Mouse (Mus musculus) spleen, postnatal 14 days (tissue): Measurements from ENCODE around the gene Hbp1.

Experiments used
- DNase-seq, 2 experiments: peaks; one replicate each; pipeline ENCODE4 v3.0.0; 2021 to 2022; ENCODE audit warnings: low spot score in 2 of 2

Gene Hbp1

DNA sequence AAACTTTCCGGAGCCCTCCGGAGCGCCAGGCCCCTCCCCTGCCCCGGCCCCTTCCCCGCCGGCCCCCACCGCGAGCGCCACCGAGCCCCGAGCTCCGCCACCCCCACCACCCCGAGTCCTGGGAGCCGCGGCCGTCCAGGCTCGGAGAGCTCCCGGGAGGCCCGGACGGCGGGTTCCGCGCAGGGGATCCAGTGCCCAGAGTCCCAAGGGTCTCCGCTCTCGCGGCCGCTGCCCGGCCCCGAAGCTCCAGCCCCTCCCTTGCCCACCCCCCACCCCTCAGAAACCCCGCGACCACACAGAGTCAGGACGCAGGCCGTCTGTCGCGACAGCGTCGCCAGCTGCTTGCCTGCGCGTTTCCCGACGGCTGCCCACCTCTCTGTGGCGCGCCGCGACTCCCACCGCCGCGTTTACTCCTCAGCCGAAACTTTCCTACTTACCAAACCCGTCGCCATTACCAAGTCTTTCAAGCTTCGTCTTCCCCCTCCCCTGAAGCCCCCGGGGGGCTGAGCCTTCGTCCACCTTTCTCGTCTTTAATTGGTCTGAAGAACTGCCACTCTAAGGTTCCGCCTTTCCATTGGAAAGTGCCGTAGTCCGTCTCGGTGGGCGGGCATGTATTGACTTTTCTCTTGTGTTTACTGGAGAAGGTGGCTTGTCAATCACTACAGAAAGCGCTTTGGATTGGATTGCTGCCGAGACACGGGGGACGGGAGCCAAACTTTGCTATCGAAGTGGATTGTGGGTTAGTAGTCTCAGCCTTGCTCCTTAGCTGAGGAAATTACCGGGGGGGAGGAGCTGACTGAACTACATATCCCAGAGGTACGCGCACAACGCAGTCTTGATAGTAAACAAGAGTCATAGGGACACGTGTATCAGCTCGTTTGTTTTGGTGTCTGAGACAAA lies at the start of gene Hbp1:
Gene Hbp1, minus strand, starts transcription at position 777 of the 900 bp plus-strand sequence.
- DNase-seq, result peak; percentile 85 to 93

DNA sequence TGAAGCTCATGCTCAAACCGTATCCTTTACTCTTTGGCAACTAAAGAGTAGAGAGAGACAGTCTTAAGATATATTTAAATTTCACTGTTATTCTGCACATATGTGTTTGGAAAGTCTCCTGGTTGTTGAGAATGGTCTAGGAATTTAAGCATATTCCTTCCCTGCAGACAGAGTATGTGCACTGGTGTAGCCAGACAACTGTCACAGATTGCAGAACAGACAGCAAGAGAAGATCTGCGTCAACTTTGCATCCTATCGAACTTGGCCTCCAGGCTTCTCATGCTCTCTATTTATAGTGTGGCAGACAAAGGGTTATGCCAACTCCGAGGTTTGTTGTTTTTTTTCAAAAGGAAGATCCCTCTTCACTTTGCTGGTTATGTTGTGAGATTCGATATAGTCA lies 48.4 kb upstream of the Hbp1 start:
- no peak for DNase-seq

DNA sequence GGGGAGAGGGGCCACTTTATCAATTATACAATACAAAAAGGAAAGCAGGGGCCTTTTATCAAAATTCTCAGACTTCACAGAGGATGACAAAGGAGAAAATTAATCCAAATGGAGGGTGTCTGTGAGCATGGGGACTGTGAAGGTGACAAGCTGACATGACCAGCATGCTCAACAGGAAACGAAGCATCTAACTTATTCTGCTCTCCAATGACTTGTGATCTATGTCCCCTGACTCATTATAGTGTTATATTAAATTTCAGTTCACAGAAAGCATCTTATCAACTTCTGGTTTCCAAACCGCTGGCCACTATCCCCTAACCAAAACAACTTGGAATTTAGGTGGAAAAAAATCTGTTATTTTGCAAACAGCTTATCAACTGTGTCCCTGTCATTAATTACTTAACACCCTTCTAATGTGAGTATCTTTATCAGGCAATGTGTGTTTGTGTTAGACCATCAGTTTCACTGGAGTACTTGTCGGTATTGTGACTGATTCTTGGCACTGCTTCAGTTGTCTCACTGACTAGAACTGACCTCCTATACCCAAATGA lies 47.1 kb upstream of the Hbp1 start:
- DNase-seq, result no peak

DNA sequence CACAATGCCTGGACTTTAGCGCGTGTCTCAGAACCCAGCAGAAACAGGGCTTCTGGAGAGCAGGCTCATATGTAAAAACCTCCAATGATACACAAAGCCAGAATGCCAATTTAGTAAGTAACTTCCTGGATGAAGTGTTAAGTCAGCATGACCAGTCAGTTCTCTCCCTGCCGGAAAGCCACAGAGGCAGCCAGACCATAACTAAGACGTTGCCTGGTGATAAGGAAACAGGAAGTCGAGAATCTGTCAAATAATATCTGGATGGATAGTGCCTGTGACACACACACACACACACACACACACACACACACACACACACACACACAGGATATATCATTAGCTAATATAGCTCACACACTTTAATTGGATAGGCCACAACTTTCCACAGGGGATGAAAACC lies 46.5 kb upstream of the Hbp1 start:
- no peak for DNase-seq

DNA sequence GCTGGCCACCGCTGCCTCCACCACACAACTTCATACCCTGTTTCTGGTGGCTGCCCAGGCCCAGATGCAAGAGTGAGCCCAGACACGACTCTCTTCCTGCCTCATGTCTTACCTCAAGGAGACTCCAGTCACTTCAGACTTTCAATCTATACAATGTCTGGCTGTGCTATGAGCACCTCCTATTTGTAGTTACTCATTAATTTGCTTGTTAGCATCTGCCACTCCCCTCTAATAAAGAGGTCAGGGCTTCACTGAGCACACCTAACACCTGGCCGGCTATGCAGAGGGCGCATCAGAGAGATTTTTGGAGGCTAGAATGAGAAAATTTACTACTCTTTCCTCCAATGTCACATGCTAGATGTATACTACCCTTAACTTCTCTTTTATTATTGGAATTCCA lies 40.2 kb upstream of the Hbp1 start:
- DNase-seq, result no peak

DNA sequence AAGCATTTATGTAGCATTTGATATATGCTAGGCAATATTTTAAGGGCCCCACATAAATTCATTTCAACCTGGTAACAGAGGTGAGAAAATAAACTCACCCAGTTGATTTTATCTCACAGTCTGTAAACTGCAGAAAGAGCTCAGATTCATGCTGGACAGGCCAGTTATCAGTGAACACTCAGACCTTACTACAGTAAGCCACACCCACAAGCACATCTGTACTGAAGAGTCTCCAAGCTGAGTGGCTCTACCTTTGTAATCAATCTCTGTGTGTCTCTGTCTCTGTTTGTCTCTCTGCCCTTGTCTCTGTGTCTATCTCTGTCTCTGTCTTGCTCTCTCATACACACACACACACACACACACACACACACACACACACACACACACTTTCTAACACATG lies 39.4 kb upstream of the Hbp1 start:
- DNase-seq, result no peak

DNA sequence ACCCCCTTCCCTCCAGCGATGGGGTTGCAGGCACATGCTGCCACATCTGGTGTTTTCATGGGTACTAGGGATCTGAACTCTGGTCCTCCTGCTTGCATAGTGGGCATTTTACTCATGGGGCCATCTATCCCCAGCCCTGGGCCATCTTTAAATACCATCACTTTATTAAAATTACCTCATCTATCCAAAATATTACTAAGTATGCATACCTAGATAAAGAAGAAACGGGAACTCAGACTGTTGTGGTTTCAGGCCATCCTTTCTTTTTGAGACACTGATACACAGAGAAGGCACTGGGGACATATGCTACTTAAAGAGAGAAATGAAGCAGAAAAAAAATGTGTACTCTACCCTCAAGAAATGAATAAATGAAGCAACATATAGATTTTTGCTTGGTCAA lies 36.1 kb upstream of the Hbp1 start:
- DNase-seq, result no peak

DNA sequence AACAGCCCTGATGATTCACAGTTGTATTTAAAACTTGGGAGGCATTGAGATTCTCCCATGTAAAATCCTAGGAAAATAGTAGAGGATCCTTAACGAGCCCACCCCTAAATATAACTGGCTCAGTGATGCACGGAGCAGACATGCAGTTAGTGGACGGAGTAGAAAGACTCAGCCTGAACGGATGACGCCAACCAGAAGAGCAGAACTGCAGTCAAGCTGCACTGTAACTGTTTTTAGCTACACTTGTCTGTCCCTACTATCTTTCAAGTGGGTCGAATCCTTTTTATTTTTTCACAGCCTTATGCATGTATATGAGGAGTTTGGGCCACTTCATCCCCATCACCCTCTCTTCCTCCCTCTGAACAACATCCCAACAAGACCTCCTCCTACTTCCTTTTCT lies 35.4 kb upstream of the Hbp1 start:
- no peak for DNase-seq

DNA sequence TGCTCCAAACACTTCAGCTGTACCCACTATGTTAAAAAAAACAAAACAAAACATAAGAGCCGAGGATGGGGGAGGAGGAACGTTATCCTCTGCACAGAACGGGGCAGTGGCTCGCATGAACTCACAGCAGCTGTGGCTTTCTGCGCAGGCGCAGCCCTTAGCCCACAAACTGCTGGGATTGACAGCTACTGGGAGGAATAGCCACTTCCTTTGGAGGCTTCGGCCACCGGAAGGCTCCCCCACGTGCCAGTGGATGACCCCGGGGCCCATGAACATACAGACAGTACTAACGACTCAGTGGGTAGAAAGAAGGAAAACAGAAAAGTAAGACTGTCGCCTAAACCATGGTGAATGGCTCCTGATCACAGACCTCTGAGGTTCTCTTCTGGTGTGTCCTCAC lies 34.3 kb upstream of the Hbp1 start:
- no peak for DNase-seq

DNA sequence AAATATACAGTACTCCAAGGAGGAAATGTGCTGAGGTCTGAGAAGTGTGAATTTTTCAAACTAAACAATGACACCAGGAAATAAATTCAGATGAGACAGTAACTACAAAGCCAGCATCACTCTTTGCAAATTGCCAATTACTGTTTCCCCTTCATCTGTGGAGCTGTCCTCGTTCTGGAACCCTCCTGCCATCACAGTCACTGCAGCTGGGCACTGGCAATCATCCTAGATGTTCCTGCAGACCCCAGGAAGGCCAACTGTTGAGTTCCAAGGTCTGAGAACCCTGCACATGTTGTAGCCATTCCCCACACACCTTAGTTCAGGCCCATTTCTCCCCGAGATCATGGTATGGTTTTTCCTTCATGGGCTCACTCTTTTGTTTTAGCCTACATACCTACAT lies 33.9 kb upstream of the Hbp1 start:
- DNase-seq, result no peak

DNA sequence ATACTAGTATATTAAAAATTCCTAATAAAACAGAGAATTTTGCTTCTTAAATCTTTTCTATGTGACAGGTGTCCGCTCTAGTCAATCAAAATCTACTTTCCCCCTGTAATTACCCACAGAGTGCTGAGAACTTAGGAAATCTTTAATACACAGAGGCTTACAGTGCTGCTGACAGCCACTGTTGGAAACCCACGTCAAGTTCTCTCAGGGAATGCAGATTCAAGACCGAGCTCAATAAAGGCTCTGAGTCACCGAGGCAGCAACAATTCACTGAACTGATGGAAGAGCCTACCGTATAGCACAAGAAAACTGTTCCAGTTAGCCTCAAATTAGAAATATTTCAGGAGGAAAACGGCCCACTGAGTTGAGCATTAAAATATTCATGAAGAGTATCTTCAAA lies 33.4 kb upstream of the Hbp1 start:
- no peak for DNase-seq

DNA sequence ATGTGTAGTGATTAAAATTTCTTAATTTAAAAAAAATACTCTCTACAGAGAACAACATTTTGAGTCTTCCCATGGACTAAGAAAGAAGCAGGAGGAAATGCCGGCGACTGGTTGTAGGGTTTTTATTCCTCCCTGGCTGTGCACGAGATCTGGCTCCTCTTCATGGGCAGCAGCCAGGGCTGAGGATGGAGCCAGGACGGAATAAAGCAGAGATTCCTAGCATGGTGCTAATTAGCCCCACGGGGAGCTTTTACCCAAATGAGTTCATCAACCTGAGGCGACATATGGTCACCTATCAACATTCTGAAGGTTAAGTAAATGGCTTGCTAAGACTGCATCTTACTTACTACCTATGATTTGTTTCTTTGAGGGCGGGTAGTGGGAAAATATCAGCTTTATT lies 32.9 kb upstream of the Hbp1 start:
- no peak for DNase-seq

DNA sequence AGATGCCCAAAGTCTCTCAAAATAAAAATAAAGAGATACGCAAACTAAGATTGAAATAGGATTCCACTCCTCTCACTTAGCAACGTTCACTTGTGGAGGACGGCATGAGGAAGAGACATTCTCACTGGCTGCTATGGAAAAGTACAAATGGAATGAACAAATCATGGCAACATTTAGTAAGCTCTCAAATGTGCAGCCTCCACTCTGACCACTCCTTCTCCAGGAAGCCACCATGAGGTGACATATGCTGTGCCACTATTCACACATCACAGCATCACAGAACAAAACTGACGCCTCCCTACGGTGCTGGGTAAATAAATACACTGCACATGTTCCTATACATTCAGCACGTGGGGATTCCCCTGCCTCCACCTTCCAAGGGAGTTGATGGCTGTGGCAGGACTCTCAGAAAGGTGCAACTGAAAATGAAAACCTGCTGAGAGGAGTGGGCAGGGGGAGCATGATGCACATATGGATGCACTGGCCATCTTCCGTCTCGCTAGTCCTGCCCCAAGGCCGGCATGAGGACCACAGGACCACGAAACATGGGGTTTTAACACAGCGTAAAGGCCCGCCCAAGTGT lies 27.4 kb upstream of the Hbp1 start:
- no peak for DNase-seq

DNA sequence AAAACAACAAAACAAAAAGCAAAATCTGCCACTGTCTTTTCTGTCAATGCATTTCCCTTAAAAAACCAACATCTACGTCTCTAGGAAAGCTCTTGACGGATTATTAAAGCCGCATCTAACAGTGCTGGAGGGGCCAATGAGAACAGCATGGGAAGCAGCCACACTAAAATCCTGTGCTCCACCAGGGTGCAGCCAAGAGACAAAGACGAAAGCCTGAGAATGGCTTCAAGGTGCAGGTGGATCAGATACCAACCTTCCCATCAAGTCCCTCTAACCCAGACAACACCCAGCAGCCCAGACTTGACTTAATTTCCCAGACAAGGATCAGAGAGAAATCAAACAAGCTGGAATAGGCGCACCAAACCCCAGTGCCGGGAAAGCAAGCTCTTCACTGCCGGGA lies 26.2 kb upstream of the Hbp1 start:
- DNase-seq, result no peak

DNA sequence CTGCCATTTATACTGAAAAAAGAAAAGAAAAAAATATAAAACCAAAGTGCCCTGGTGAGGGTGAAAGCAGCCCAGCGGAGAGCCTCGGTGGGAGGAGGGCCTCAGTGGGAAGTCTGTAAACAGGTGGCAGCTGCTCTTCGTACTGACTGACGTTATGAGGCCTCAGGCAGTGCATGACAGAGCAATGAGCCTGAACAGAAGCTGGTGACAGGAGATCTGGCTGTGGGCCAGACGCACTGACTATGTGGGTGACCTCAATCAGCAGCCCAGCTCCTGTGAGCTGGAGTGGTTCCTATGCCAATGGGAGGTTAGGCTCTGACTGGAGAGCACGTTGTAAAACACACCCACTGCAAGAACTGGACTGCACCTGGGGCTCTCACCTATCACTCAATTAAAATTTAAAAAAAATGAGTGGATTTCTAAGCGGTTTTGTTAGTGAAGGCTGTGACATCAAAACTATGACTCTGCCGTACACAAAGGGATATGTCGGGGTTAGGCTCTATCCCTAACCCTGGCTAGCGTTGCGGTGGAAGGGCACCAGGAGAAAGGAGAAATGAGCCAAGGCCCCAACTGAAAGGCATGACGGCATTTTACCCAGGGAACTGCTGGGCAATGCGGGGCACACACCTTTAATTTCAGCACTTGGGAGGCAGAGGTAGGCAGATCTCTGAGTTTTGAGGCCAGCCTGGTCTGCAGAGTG lies 23.3 kb upstream of the Hbp1 start:
- peak; percentile 77 to 90 for DNase-seq

DNA sequence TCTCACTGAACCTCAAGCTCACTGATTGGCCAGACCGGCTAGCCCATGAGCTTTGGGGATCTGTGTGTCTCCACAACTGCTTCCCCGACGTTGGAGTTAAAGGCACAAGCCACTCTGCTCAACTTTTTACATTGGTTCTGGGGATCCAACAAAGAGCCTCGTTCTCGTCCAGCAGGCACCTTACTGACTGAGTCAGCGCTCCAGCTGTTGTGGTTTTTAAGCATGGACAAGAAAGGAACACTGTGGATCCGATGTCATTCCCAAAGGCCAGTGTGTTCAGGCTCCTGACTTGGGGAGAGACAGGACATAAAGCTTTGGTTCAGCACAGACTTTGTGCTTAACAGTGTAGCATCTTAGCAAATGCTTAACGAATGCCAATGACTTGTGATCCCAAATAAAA lies 21.2 kb upstream of the Hbp1 start:
- no peak for DNase-seq

DNA sequence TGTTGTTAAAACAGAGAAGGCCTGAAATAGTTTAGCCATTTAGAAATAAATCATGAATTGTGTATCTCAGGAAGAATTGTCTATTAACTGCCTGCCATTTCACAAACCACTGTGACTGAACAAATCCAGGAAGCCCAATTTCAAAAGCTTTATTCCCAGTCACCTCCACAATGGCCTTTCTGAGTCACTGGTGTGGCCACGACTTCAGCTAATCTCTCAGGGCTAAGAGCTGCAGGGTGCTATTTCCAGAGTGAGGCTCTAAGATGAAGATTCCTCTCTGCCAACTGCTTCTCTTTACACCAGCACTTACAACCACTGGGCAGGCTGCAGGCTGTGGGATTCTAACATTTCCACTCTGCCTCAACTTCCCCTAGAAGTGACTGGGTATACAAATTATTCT lies 18.8 kb upstream of the Hbp1 start:
- no peak for DNase-seq

DNA sequence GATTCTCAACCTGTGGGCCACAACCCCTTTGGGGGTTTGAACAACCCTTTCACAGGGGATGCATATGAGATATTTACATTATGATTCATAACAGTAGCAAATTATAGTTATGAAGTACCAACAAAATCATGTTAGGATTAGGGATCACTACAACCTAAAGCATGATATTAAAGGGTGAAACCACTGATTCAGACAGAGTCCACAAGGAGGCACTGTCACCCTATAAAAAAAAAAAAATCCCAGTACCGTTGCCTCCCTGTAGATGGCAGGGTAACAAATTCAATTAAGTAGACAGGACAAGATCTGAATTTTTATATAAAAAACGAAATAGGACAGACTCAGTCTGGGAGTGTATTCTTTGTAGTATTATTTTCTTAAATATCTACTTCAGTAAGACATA lies 17.2 kb upstream of the Hbp1 start:
- DNase-seq, result peak in 1 of 2 experiments; percentile 33

DNA sequence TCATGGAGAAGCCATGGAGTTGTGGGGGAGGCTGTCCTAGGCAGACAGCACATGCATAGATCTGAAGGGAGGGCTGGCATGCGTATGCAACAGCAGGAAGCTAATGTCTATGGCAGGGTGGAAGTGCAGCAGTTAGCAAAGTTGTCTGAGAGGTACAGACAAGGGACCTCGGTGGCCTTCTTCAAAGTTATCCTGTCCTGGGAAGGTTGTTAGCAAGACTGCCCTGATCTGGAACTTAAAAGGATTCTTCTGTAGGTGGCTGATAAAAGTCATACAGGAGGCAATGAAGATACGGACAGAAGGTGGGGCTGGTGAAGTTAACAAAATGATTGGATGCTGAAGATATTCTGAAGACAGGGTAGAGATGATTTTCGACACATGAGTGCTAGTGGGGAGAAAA lies 16.1 kb upstream of the Hbp1 start:
- DNase-seq, result no peak

DNA sequence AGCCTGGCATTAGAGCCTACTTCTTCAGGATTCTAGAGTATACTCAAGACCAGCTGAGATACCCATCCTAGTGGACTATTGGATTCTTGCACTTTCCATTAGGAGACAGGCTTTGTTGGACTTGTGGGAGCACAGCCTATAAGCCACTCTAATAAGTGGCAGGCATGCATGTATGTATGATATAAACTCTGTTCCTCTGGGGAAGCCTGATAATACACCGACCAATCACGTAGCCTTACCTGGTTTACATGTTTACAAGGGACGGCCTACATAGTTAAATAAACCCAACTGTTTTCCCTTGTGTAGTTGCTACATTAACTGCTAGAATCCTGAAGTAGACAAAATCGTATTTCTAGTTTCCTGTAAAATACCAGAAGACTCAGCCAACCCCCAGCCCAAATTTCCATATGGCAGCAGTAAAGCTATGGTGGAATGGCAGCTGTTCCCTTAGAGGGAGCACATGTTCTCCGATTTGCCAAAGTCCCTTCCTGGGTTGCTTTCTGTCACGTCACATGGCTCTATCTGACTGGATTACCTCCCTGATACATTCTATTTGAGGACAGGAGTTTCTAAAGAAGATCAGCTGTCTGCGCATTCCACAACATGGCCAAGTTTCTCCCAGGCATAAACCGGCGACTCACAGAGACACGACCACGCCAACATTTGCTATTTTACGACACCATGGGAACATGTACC lies 15.3 kb upstream of the Hbp1 start:
- DNase-seq, result no peak

DNA sequence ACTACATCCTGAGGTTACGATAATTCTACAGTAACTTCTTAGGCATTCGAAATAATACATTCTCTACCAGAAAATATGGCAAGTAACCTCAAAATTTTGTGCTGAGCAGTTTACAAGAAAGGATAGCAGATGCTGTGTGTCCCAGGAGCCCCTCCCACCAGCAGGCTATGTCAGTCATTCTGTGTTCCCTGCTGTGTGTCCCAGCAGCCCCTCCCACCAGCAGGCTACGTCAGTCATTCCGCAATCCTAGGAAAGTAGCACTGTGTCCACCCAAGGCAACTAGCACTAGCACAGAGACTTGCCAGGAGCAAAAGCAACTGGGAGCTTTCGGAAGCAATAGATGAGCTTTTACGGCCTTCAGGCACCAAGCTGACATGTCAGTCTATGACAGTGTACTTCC lies 13.7 kb upstream of the Hbp1 start:
- no peak for DNase-seq

DNA sequence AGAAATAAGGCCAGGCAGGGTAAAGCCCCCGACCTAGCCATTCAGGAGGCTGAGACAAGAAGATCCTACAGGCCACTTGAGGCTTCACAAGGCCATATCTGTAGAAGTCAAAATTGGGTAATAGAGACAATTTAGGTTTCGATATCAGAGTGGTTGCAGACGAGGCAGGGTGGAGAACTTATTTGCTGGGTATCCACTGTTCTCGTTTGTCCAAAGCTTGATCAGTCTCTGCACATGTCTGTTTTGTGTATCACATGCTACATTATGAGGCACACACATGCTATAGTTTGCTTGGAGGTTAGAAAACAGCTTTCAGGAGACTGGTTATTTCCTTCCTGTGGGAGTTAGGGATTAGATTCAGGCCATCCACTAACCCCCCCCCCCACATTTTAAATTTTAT lies 5.5 kb upstream of the Hbp1 start:
- no peak for DNase-seq
